Mouse (Mus musculus) forebrain, embryonic 14.5 days (tissue): ENCODE results near the gene Evc. TPM values are rescaled to one million over a fixed set of nuclear protein-coding genes. Genes with fewer than 3 reads are reported as not detected.
A peak's percentile ranks its signal among the peaks of the same experiment; 100 is the strongest.

Experiments used
- ATAC-seq: fragments of 200-750 bp; cut with Nextera tagmentation; 2 replicates; pipeline ENCODE4 v1.8.0; 2017; ENCODE audit warnings: mild to moderate bottlenecking, moderate library complexity
- DNase-seq: peaks from one replicate; pipeline ENCODE4 v3.0.0-alpha.2; 2015; ENCODE audit warnings: low spot score
- H3K27ac ChIP-seq: fragments of 300-500 bp; sonication (generic); 2 replicates; pipeline ENCODE4 v1.5.1; 2014; ENCODE audit warnings: low read depth, mild to moderate bottlenecking, control low read depth, low read length, moderate library complexity
- H3K27me3 ChIP-seq: fragments of 300-500 bp; sonication (generic); replicated peaks from 2 replicates; pipeline ENCODE4 v1.6.1; 2014; ENCODE audit warnings: low read length, control low read depth, mixed read lengths; ENCODE audit not compliant: control insufficient read depth, insufficient read depth
- H3K36me3 ChIP-seq: fragments of 300-500 bp; sonication (generic); 2 replicates; pipeline ENCODE4 v1.6.1; 2014; ENCODE audit warnings: low read length, control low read depth; ENCODE audit not compliant: control insufficient read depth, insufficient read depth
- H3K4me1 ChIP-seq: fragments of 300-500 bp; sonication (generic); 2 replicates; pipeline ENCODE4 v1.6.1; 2014; ENCODE audit warnings: antibody characterized with exemption, low read length, control low read depth; ENCODE audit not compliant: control insufficient read depth, insufficient read depth
- H3K4me2 ChIP-seq: fragments of 300-500 bp; sonication (generic); 2 replicates; pipeline ENCODE4 v1.6.1; 2014; ENCODE audit warnings: mild to moderate bottlenecking, control low read depth, low read length
- H3K4me3 ChIP-seq: fragments of 300-500 bp; sonication (generic); 2 replicates; pipeline ENCODE4 v1.5.1; 2014; ENCODE audit warnings: low read depth, low read length, control low read depth
- H3K9ac ChIP-seq: fragments of 300-500 bp; sonication (generic); 2 replicates; pipeline ENCODE4 v1.6.1; 2014; ENCODE audit warnings: mild to moderate bottlenecking, low read length, control low read depth, moderate library complexity
- H3K9me3 ChIP-seq: fragments of 300-500 bp; sonication (generic); replicated peaks from 2 replicates; pipeline ENCODE4 v1.6.1; 2016; ENCODE audit warnings: low read length, control low read depth, mixed read lengths; ENCODE audit not compliant: control insufficient read depth
- WGBS: fragments of 180-500 bp; shearing (Covaris S2); extraction: QIAGEN DNeasy Blood & Tissue Kit; methylation state at CpG from one replicate; pipeline ENCODE4 v1.1.7; 2014; 5-methylcytosine and 5-hydroxymethylcytosine counted together
- polyA plus RNA-seq: library from polyadenylated mRNA; unstranded; fragments of >200 nt; fragmentation: Nextera tagmentation; extraction: Ambion mirVana; gene quantifications from 2 replicates; pipeline ENCODE4 v1.2.1, GENCODE M21; 2014

Gene Evc
- polyA plus RNA-seq, 1 experiment from 2014 or later: 4.3 TPM

DNA sequence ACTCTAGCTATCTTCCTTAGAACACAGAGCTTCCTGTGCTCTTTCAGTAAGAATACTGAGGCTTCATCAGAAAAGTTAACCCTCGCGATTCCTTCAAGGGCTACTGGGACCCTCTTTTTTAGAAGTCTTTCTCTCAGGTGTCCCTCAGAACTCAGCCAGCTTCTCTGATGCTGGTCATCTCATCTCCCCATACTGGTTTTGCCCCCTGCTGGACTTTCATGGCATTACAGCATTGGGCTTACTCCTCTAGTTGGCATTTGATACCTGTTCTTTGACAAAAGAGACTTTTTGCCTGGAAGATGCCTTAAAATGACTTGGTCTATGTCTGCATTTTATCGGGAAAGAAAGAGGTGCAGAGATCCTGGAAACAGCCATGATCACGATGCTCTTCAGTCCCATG, 17.7 kb upstream of the Evc start:
- Histone ChIP-seq H3K4me3 (no peak overlapping the region), H3K9ac (no peak overlapping the region), H3K4me1 (no peaks in the 10 kb centered on the region), H3K4me2 (no peak overlapping the region), H3K36me3 (peaks cover 9% of the 10 kb centered on the region; the same call in 1 of the 2 replicates), H3K9me3 (no peaks in the 10 kb centered on the region), H3K27ac (no peak overlapping the region), H3K27me3 (no peaks in the 10 kb centered on the region)
- ATAC-seq (no peak), DNase-seq (peak; percentile 46)
- 94% methylated on average over 4 of the region's 4 CpGs for WGBS

GRCm38 (mm10) chr5:37351791-37352190, 15.1 kb upstream of the Evc start:
- Histone ChIP-seq H3K27ac (no peak overlapping the region), H3K36me3 (peaks cover 17% of the 10 kb centered on the region; the same call in 1 of the 2 replicates), H3K4me1 (no peaks in the 10 kb centered on the region), H3K9me3 (no peaks in the 10 kb centered on the region), H3K27me3 (no peaks in the 10 kb centered on the region), H3K4me3 (no peak overlapping the region), H3K9ac (no peak overlapping the region), H3K4me2 (no peak overlapping the region)
- no peak for DNase-seq
- WGBS: 95% methylated on average over 2 of the region's 2 CpGs
- no peak for ATAC-seq

DNA sequence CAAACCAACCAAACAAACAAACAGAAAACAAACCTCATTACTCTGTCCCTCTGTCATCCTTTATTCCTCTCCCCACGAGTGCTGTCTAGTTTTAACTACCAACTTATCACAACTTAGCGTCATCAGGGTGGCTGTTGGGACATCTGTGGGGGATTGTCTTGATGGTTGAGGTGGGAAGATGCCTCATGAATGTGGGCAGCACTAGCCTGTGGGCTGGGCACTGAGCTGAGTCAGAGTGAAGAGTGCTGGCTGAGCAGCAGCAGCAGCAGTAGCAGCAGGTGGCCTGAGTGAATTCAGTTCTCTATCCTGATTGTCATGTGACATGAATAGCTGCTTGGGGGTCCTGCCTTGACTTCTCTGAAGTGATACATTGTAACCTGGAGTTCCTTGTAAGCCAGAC, 7.3 kb upstream of the Evc start:
- no peak overlapping the region for H3K9ac ChIP-seq
- no peak overlapping the region for H3K27ac ChIP-seq
- peaks cover 2% of the 10 kb centered on the region; the same call in 1 of the 2 replicates for H3K4me1 ChIP-seq
- DNase-seq: no peak
- no peak overlapping the region for H3K4me2 ChIP-seq
- H3K36me3 ChIP-seq: peaks cover 5% of the 10 kb centered on the region; the same call in 1 of the 2 replicates
- H3K4me3 ChIP-seq: no peak overlapping the region
- no peaks in the 10 kb centered on the region for H3K9me3 ChIP-seq
- 84% methylated on average over 2 of the region's 2 CpGs for WGBS
- H3K27me3 ChIP-seq: no peaks in the 10 kb centered on the region
- no peak for ATAC-seq

DNA sequence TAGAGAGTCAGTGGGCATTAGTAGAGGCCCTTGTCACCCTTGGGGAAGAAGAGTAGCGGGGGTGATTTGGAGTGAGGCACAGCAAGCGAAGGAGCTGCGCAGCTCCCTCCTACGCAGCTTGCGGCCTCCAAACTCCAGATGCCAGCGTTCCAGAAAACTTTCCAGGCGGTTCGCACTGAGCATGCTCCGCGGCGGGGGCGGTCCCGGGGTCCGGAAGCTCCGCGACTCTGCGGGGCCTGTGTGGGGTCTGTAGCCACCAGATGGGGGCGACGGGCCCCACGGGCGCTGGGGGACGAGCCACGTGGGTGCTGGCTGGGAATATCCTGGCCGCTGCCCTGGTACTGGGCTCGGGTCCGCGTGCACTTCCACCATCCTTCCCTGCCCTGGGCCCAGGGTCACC, 1.6 kb upstream of the Evc start, which contains the start of gene Evc2:
Gene Evc2 (plus strand): TSS at position 212 of the 400 bp plus-strand sequence.
- H3K4me2 ChIP-seq: peak within 1 kb of the TSS; percentile 97
- H3K36me3 ChIP-seq: no peaks in the 10 kb centered on the region
- DNase-seq: peak; percentile 83
- WGBS: 0% methylated on average over 26 of the region's 27 CpGs
- peak within 1 kb of the TSS; percentile 55 for H3K4me3 ChIP-seq
- H3K27ac ChIP-seq: no peak within 1 kb of the TSS
- H3K9ac ChIP-seq: peak within 1 kb of the TSS; percentile 66
- peak; percentile 83 for ATAC-seq
- H3K27me3 ChIP-seq: no peaks in the 10 kb centered on the region
- H3K4me1 ChIP-seq: peaks cover 7% of the 10 kb centered on the region; the same call in 1 of the 2 replicates
- H3K9me3 ChIP-seq: no peaks in the 10 kb centered on the region

DNA sequence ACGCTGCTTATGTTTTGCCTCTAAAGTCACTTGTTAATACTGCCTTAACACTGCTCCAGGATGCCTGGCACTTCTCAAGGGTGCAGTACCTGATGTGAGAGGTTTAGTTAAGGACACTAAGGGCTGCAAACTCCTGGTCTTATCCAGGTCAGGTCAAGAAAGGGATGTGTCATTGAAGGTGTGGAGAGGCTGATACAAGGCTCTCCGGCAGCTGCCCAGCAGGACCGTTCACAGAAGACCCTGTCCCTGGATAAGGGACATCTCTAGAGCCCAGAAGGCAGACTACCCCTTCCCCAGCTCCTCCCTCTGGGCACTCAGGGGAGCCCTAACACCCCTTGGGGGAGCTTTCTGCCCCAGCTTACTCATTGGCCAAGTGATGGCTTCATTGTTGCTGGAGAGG, 1.0 kb upstream of the Evc start:
- 72% methylated on average over 3 of the region's 3 CpGs for WGBS
- Histone ChIP-seq H3K4me3 (no peak overlapping the region), H3K36me3 (no peaks in the 10 kb centered on the region), H3K4me2 (peak overlapping the region; percentile 78; the same call in 1 of the 2 replicates), H3K9ac (no peak overlapping the region), H3K4me1 (peaks cover 7% of the 10 kb centered on the region; the same call in 1 of the 2 replicates), H3K27ac (no peak overlapping the region), H3K27me3 (no peaks in the 10 kb centered on the region), H3K9me3 (no peaks in the 10 kb centered on the region)
- no peak for ATAC-seq
- no peak for DNase-seq

- Histone ChIP-seq H3K27ac (no peak overlapping the region), H3K36me3 (no peaks in the 10 kb centered on the region), H3K4me3 (no peak overlapping the region), H3K4me1 (peaks cover 7% of the 10 kb centered on the region; the same call in 1 of the 2 replicates), H3K9me3 (no peaks in the 10 kb centered on the region), H3K4me2 (no peak overlapping the region), H3K9ac (no peak overlapping the region), H3K27me3 (no peaks in the 10 kb centered on the region)
- ATAC-seq (no peak), DNase-seq (no peak)
- 74% methylated on average over 3 of the region's 3 CpGs for WGBS
Observed at GRCm38 (mm10) chr5:37335061-37335460, 1.6 kb downstream of the Evc start.

- ATAC-seq (no peak), DNase-seq (no peak)
- no peaks in the 10 kb centered on the region for H3K9me3 ChIP-seq
- no peak overlapping the region for H3K4me3 ChIP-seq
- no peak overlapping the region for H3K27ac ChIP-seq
- H3K27me3 ChIP-seq: no peaks in the 10 kb centered on the region
- H3K4me2 ChIP-seq: no peak overlapping the region
- H3K36me3 ChIP-seq: peaks cover 6% of the 10 kb centered on the region; the same call in 1 of the 2 replicates
- 82% methylated on average over 4 of the region's 4 CpGs for WGBS
- H3K9ac ChIP-seq: no peak overlapping the region
- H3K4me1 ChIP-seq: no peaks in the 10 kb centered on the region
Observed at GRCm38 (mm10) chr5:37332066-37332465, 4.6 kb downstream of the Evc start.

DNA sequence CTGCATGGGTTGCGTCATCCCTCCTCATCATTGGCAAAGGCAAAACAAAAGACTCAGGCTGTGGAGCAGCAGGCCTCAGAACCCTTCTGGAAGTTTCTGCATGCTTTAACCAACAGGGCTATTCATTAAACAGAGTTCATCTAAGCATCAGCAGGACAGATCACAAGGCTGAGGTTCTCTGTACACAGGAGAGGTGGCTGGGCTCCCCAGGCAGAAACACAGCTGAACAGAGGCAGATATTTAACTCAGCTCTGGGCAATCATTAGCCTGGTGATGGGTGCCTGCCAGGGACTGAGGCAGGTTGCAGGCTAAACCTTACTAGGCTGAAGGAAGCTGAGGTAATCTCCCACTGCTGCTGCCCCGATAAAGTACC, 5.6 kb downstream of the Evc start:
- no peak overlapping the region for H3K4me3 ChIP-seq
- H3K4me2 ChIP-seq: no peak overlapping the region
- no peaks in the 10 kb centered on the region for H3K4me1 ChIP-seq
- ATAC-seq (no peak), DNase-seq (no peak)
- H3K27ac ChIP-seq: no peak overlapping the region
- peaks cover 16% of the 10 kb centered on the region for H3K36me3 ChIP-seq
- H3K9ac ChIP-seq: no peak overlapping the region
- no peaks in the 10 kb centered on the region for H3K9me3 ChIP-seq
- H3K27me3 ChIP-seq: no peaks in the 10 kb centered on the region
- WGBS: 91% methylated on average over 2 of the region's 2 CpGs

DNA sequence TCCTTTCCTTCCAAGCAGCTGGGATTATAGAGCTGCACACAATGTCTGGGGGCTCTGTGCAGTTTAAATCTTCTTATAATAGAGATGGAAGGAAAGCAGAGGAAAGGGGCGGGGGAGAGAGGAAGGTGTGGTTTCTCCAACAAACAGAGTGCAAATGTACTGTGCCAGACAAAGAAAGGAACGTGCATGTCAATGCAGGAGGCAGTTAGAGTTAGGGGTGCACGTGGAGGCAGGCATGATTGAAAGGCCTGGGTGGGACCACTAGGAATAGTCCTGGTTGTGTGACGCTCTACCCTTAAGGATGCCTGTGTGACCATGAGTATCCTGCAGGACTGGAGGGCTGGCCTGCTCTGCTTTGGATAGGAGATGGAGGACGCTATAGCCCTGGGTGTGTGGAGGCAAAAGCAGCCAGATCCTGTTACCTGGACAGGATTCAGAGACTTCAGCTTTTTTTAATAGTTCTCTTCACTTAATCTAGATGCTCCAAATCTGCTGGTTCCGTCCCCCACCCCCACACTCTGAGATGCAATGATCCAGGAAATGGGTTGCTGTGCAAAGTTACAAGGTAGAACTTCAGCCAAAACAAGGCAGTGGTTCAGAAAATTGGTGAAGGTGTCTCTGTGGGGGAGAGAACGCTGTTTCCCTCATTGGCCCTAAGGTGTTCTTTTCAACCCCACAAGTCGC, 6.1 kb downstream of the Evc start:
- WGBS: 81% methylated on average over 8 of the region's 8 CpGs
- Histone ChIP-seq H3K4me1 (no peaks in the 10 kb centered on the region), H3K4me3 (no peak overlapping the region), H3K9ac (no peak overlapping the region), H3K27me3 (no peaks in the 10 kb centered on the region), H3K9me3 (no peaks in the 10 kb centered on the region), H3K4me2 (no peak overlapping the region), H3K27ac (no peak overlapping the region), H3K36me3 (peaks cover 20% of the 10 kb centered on the region)
- DNase-seq (no peak), ATAC-seq (no peak)
